Mouse (Mus musculus) liver, adult 2 months (tissue): ENCODE measurements at regions not wholly inside any gene's neighbourhood (a gene's known extent, or its start where the extent isn't known, plus 50 kb on each side); places are given as distances from the start of the nearest gene placed in this dataset.

ENCODE experiments used
- DNase-seq: peaks from one replicate; pipeline ENCODE4 v3.0.0-alpha.2; 2011; ENCODE audit warnings: low read depth, low spot score; ENCODE audit errors: extremely low read depth
- H3K27ac ChIP-seq: fragments of 200-500 bp; replicated peaks from 2 replicates; pipeline ENCODE4 v1.5.1; 2012; ENCODE audit warnings: low read depth, mild to moderate bottlenecking, control low read depth, inconsistent platforms, low read length; ENCODE audit not compliant: insufficient read depth
- H3K27me3 ChIP-seq: fragments of 200-500 bp; 2 replicates; pipeline ENCODE4 v1.6.1; 2012; ENCODE audit warnings: mild to moderate bottlenecking, moderate library complexity, low read length, inconsistent platforms; ENCODE audit not compliant: control insufficient read depth, insufficient read depth
- H3K36me3 ChIP-seq: fragments of 200-500 bp; 2 replicates; pipeline ENCODE4 v1.6.1; 2012; ENCODE audit warnings: low read length, inconsistent platforms; ENCODE audit not compliant: control insufficient read depth, insufficient read depth
- H3K4me1 ChIP-seq: fragments of 200-500 bp; 2 replicates; pipeline ENCODE4 v1.6.1; 2011; ENCODE audit warnings: low read length; ENCODE audit not compliant: control insufficient read depth, insufficient read depth
- H3K4me3 ChIP-seq: fragments of 200-500 bp; 2 replicates; pipeline ENCODE4 v1.5.1; 2011; ENCODE audit warnings: low read depth, mild to moderate bottlenecking, control low read depth, low read length, moderate library complexity; ENCODE audit not compliant: insufficient read depth
- H3K79me2 ChIP-seq: fragments of 200-500 bp; 2 replicates; pipeline ENCODE4 v1.6.1; 2012; ENCODE audit warnings: inconsistent platforms, mild to moderate bottlenecking, low read length, moderate library complexity; ENCODE audit not compliant: control insufficient read depth, insufficient read depth
- H3K9ac ChIP-seq: fragments of 200-500 bp; 2 replicates; pipeline ENCODE4 v1.6.1; 2012; ENCODE audit warnings: low read depth, mild to moderate bottlenecking, control low read depth, inconsistent platforms, low read length
- CTCF ChIP-seq: fragments of 200-500 bp; IDR thresholded peaks from 2 replicates; pipeline ENCODE4 v1.5.1; 2011; ENCODE audit warnings: low read depth, low read length, control low read depth
- POLR2A ChIP-seq: fragments of 200-500 bp; IDR thresholded peaks from 2 replicates; pipeline ENCODE4 v1.6.1; 2011; ENCODE audit warnings: low read length, control low read depth; ENCODE audit not compliant: insufficient read depth; ENCODE audit errors: extremely low read depth
- WGBS: fragments of 180-500 bp; shearing (Covaris S2); methylation state at CpG from one replicate; pipeline ENCODE4 v1.1.7; 2018; 5-methylcytosine and 5-hydroxymethylcytosine counted together

DNA sequence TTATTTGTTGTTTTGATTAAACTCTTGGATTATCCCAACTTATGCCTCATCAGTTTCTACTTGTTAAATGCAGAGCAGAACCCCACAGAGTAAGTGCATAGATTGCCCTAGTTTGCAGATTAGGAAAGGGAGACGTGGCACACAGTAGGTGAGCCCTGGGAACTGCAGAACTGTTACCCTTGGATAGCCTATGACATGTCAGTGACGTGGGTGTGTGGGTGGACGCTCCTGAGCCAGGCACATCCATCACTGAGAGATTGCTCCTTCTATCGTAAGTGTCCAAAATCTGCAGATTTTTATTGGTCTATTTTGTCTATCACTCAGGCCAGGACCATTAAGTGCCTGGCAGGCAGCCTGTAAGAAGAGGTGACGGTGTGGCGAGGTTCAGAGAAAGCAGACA lies 389.8 kb downstream of the Slc4a3 start:
- Histone ChIP-seq H3K36me3 (no peaks in the 10 kb centered on the region), H3K27me3 (no peaks in the 10 kb centered on the region), H3K79me2 (no peaks in the 10 kb centered on the region), H3K9ac (no peak overlapping the region), H3K4me1 (no peaks in the 10 kb centered on the region), H3K27ac (no peak overlapping the region), H3K4me3 (no peak overlapping the region)
- DNase-seq = no peak
- WGBS = 81% methylated on average over 6 of the region's 6 CpGs
- TF ChIP-seq CTCF = no peak
- no peak for TF ChIP-seq POLR2A

DNA sequence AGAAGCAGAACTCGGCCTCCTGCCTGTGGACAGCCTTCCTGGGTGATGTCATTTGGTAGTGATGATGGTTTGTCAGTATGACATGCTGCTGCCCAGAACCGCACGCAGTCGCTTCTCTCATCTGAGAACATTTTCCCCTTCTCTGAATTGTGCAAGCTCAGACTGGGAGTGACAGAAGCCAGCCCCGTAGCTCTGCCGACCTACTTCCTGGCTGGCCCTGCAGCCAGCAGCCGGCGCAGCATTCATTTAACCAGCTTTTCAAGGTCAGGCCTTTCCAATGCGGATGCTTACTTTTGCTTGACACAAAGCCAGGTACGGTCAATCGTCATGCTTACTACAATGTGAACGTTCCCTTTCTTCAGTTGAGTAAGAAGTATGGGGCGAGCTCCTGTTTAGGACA lies 390.5 kb downstream of the Slc4a3 start:
- WGBS = 17% methylated on average over 13 of the region's 13 CpGs
- H3K27ac ChIP-seq = no peak overlapping the region
- H3K27me3 ChIP-seq = no peaks in the 10 kb centered on the region
- TF ChIP-seq CTCF = no peak
- TF ChIP-seq POLR2A = no peak
- peak; percentile 27 for DNase-seq
- H3K9ac ChIP-seq = no peak overlapping the region
- H3K36me3 ChIP-seq = no peaks in the 10 kb centered on the region
- H3K79me2 ChIP-seq = no peaks in the 10 kb centered on the region
- no peak overlapping the region for H3K4me3 ChIP-seq
- H3K4me1 ChIP-seq = no peaks in the 10 kb centered on the region

DNA sequence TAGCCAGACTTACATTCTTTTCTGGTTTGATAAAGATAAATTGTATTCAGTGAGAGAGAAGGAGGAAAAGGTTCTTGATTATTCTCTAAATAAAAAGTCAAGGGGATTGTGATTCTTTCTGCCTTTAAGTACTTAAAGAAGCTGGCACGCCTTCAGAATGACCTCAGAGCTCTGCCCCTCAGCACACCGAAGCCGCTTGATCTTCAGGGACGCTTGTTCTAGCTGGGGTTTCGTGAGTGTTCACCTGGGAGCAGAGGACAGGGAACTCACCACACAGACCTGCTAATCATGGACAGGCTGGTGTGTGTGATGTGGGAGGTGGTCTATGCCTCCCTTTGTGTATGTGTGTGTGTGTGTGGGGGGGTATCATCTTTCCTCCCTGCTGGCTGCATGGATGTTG lies 391.3 kb downstream of the Slc4a3 start:
- Histone ChIP-seq H3K27me3 (no peaks in the 10 kb centered on the region), H3K4me1 (no peaks in the 10 kb centered on the region), H3K27ac (no peak overlapping the region), H3K4me3 (no peak overlapping the region), H3K9ac (no peak overlapping the region), H3K79me2 (no peaks in the 10 kb centered on the region), H3K36me3 (no peaks in the 10 kb centered on the region)
- TF ChIP-seq POLR2A = no peak
- TF ChIP-seq CTCF = no peak
- no peak for DNase-seq
- WGBS = 81% methylated on average over 5 of the region's 5 CpGs

DNA sequence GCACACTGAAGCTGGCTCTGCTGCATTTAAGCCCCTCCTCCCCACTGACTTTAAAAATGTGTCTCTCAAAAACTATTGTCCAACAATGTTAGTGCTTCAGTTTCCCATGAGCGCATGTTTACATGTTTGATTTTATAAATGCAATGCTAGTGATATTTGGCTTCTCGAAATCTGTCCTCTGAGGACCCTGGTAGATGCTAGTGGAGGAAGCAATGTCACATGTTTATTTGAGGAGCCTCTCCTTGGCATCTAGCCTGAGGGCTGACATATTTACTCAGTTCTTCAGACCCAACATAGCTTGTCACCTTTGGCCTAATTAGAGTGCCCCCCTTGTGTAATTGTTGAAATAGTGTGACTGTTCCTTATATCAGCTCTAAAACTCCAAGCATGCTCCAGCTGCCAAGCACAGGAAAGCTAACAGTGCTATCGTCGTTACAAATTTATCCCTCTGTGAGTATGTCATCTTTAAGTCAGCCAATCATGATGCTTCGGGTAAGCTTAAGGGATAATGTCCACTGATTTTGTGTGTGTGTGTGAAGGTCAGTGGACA lies 400.3 kb downstream of the Slc4a3 start:
- Histone ChIP-seq H3K79me2 (no peaks in the 10 kb centered on the region), H3K9ac (no peak overlapping the region), H3K27me3 (no peaks in the 10 kb centered on the region), H3K4me3 (no peak overlapping the region), H3K27ac (no peak overlapping the region), H3K36me3 (no peaks in the 10 kb centered on the region), H3K4me1 (no peaks in the 10 kb centered on the region)
- no peak for DNase-seq
- TF ChIP-seq CTCF = no peak
- 54% methylated on average over 5 of the region's 5 CpGs for WGBS

DNA sequence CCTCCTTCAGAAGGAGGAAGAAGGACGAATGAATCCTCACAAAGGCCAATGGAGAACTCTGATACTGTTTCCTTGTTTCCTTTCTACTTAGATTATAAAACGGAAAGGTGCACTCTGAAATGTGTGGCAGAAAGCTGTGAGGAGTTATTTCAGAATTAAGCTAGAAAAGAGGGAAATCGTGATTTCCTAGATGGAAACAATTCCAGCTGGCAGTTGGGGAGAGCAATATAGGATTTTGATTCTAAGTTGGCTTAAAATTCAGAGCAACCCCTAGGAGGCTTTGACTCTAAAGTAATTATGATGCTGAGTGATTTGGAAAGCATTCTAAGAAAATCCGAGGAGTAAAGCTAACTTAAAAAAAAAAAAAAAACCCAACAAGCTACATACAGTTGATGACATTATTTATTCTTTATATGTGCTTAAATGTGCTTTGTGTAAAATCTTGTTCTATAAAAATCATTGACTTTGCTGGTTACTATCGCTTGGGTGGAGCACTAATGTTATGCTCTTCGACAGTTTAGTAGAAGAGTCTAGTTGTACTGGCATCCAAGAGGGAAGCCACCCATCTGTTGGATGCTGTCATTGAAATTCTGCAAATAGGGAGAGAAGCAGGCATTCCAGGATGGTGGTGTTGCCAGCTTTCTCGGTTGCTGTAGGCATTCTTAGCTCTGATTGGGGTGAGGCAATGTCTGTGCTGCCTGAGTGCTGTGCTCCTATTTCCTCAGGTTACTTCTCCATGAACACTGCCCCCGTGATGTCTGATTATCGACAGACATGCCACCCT lies 432.3 kb downstream of the Slc4a3 start:
- 88% methylated on average over 9 of the region's 9 CpGs for WGBS

DNA sequence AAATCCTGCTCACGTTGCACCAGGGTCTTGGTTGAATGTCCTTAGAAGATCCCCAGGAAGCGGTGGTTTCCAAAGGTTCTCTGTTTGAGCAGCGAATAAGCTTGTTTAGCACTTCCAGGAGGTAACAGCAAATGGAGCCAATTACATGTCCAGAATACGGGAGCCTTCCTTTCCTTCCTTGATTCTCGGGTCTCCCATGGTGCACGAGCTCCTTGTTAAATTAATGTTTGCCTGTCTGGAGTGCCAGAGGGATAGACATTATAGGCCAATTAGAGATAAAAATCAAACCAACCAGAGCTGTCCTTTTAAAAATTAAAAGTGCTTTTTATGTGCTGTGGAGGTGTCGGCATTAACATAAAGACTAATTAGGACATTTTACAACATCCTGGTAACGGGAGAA lies 437.0 kb downstream of the Slc4a3 start:
- no peaks in the 10 kb centered on the region for H3K4me1 ChIP-seq
- WGBS = 79% methylated on average over 8 of the region's 8 CpGs
- no peak for TF ChIP-seq POLR2A
- TF ChIP-seq CTCF = no peak

More for the DNA sequence above, 432.3 kb downstream of the Slc4a3 start:
- Histone ChIP-seq H3K4me1 (no peaks in the 10 kb centered on the region), H3K27ac (no peak overlapping the region), H3K79me2 (no peaks in the 10 kb centered on the region), H3K27me3 (no peaks in the 10 kb centered on the region), H3K36me3 (no peaks in the 10 kb centered on the region), H3K4me3 (no peak overlapping the region), H3K9ac (no peak overlapping the region)
- no peak for TF ChIP-seq POLR2A
- DNase-seq = no peak

More for the DNA sequence above, 437.0 kb downstream of the Slc4a3 start:
- no peak for DNase-seq
- Histone ChIP-seq H3K79me2 (no peaks in the 10 kb centered on the region), H3K9ac (no peak overlapping the region), H3K4me3 (no peak overlapping the region), H3K27ac (no peak overlapping the region), H3K27me3 (no peaks in the 10 kb centered on the region), H3K36me3 (no peaks in the 10 kb centered on the region)
